Mouse (Mus musculus) MEL-GATA-1-ER (cell line): ENCODE results near the gene Baiap2.
A peak's percentile ranks its signal among the peaks of the same experiment; 100 is the strongest.

Source experiments
- DNase-seq: peaks from one replicate; pipeline ENCODE4 v3.0.0-alpha.2; 2012; ENCODE audit warnings: low read depth; ENCODE audit errors: extremely low read depth

Gene Baiap2

DNA sequence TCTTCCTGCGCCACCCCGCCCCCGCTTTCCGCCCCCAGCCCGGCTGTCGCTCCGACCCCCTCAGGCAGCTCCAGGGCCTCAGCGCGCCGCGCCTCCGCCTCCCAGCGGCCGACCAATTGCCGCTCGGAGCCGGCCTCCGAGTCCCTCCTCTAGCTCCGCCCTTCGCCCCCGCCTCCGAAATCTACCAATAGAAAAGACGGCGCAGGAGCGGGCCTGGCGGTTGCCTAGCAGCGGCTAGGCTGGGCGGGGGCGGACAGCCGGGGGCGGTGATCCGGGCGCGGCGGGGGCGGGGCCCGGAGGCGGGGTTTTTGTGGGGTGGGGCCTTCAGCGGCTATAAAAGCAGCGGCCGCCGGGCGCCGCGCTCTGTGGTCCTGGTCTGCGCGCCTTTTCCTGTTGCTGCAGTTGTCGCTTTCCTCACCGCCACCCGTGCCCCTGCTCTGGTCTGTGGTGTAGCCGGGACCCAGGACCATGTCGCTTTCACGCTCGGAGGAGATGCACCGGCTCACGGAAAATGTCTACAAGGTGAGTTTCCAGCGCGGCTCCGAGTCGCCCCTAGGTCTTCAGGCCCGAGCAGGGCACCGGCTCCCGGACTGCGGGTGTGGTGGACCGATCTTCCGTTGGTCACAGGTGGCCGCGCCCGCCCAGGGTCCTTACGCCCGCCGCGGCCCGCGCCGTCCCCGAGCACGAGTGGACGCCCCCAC is at the start of gene Baiap2:
Baiap2 (plus strand) TSS at position 37 of the 701 bp plus-strand sequence.
- peak; percentile 77 for DNase-seq

DNA sequence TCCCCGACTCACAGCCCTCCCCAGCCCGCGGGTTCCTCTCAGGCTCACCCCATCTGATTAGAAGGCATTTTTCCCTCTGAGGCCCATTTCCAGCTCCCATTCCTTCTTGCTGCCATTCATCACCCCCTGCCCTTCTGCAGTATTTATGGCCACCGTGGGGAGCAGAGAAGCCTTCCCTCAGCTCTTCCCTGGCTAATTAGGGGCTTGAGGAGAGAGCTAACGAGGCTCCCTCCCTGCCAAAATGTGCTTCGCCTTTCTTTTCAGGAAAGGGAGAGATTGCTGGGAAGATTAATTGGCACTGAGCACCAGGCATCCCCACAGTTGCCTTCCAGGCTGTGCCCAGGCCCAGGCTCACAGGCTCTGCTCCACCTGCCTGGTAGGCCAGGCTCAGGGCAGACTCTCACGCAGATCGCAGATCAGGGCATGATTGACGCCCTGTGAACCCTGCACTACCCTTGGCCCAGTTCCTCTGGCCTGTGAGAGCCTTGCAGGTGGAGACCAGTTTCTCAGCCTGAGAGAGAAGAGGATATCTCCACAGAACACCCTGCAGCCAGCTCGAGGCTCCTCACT is 48.8 kb upstream of the Baiap2 start:
- DNase-seq, result no peak

DNA sequence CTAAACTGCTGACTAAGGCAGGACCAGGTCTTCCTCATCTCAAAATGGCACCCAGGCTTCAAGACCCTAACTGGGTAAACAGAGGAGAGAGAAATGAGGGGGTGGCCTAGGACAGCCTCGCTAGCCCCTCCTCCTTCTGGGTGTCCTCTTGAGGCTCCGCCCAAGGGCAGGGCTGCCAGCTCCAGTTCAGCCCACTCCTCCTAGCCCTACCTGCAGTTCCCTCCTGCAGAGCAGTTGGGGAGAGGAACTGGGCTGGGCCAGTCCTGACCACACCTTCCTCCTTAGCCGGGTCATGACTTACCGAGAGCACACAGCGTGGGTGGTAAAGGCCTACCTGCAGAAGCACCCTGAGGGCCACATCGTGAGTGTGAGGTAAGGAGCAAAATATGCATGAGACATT is 47.9 kb upstream of the Baiap2 start:
- DNase-seq, result no peak

DNA sequence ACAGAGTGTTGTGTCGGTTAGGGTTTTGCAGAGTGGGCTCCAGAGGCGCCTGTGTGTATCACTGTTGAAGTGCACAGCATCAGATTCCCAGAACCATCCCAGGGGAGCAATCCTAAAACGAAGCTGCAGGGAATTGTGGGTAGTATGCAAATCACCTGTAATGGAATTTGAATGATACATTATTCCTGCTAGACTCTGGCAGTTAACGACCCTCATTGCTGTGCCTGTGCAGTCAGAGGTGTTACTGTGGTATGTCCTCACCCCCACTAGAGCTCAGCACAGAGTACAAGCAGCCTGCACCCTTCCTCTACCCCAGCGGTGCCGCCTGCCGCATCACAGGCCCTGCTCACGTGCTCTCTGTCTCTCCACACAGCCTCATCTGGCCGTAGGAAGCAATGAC is 45.5 kb upstream of the Baiap2 start:
- no peak for DNase-seq

DNA sequence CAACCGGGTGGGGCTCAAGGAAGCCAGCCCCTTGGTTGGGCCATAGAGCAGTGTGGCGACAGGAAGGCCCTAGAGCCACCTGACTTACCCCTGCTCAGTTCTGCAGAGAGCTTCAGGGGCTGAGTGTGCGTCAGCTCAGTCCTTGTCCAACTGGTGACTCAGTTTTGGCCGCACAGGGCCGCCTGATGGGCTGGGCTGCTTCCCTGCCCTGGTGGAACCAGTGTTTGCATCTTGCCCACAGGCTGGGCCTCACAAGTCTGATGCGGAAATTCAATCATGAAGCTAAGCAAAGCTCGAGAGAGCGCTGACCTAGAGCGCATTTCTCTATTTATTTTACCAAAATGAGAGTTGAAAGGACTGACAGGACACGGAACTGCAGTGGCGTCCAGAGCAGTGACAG is 43.6 kb upstream of the Baiap2 start:
- DNase-seq, result no peak

DNA sequence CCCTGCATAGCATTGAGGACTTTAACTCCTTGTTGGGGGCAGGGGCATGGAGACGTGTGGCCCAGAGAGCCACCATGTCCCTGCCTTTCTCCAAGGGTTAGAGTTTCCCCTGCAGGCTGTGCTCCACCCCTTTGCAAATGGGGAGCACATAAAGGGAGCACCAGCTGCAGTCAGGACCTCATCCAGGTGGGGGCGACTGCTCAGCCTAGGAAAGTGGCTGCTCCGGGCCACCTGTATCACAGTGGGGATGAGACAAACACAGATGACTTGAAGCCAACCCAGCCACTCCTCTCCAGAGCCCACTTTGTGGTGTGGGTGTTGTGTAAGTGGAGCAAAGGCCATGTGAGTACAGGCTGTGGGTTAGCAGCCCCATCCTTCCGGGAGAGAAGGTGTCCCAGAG is 41.4 kb upstream of the Baiap2 start:
- no peak for DNase-seq

DNA sequence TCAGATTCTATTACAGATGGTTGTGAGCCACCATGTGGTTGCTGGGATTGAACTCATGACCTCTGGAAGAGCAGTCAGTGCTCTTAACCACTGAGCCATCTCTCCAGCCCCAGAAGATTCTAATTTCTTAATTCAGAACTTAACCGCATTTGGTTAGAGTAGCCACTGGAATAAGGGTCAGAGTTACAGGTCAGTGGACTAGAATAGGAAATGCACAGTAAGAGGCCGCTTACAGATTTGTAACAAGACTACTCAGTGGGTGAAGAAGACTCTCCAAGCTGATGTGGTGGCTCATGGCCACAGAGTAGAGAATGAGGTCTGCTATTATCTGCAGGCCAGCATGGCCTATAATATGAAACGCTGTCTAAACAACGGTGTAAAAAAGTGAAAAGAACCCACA is 39.7 kb upstream of the Baiap2 start:
- no peak for DNase-seq

DNA sequence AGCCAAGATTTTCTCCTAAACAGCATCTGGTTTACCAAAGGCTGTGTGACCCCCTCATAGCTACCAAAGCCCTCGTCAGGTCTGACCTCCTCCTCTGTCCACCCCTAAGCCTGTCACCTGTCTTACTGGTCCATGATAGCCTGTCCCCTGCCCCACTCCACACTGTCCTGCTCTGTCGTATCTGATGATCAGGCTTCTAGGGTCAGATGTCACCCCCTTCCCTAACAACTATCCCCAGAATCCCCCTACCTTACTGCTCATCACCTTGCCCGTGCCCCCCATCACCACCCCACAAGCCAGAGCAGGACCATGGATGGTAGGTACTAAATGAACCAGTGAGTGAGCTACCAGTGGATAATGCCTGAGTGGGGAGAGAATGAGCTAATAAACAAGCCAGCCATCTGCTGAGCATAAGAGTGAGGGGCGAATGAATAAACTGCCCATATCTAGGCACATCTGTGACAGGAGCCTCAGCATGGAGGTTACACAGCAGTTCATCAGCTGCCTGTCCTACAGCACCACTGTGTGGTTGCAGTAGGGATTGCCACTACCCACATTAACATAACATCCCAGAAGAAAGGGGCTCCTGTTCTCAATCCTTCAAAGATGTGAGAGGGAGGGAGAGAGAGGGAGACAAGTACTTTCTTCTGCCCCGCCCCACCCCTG is 37.8 kb upstream of the Baiap2 start:
- peak; percentile 37 for DNase-seq

DNA sequence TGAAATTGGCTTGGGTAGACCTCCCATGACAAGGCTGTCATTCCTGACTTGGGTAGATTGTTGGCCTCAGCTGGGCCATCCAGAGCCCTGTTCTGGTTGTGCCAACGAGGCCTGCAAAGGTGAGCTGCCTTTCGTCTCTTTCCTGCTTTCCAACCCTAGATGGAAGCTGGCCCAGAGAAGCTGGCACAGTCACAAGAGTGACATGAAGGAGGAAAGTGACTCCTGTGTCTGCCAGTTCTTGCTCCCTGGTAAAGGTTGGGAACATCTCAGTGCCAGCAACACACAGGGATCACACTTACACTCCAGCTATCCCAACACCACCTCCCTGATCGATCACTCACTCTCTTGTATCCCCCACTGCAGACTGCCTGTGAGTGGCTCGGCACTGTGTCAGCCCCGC is 36.8 kb upstream of the Baiap2 start:
- no peak for DNase-seq

DNA sequence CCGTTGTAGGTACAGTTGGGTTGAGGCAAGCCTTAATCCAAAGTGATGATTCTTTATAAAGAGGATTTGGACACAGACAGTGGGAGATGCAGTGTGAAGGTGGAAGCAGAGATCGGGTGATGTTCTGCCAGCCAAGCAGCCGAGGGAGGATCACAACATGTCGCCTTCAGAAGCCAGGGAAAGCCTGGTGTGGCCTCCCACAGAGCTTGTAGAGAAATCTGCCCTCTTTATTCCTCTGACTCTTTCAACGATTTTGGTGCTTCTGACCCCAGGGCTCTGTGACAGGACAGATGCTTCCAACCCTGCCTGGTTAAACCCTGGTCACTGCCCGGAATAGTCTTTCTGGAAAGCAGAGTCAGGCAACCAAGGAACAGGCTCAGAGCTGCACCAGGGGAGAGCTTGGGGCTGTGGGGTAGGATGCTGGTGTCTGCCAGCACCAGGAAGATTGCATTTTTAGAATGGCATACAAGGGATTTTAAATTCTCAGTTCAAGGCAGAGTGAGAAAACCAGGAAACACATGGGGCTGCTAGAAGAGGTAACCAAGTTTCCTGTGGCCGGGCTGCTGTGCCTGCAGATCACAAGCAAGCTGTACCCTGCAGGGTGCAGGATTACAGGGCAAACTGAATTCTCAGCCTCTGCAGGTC is 35.4 kb upstream of the Baiap2 start:
- DNase-seq, result no peak

DNA sequence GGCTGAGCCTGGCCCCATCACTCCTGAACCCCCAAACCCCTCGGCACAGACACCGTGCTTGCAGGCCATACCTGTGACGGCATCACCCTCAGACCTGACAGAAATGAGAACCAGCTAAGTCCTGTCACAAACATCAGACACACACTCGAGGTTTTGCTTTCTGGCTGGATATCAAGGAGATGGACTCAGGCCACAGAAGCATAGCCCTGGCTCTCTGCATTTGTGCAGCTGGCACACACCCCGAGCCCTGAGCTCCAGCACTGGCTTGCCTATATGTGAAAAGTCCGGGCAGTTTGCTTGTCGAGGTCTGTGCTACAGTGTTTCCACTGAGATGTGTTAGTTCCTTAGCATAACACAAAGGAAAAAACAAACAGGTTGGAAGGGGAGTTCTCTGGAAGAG is 34.9 kb upstream of the Baiap2 start:
- DNase-seq, result no peak

DNA sequence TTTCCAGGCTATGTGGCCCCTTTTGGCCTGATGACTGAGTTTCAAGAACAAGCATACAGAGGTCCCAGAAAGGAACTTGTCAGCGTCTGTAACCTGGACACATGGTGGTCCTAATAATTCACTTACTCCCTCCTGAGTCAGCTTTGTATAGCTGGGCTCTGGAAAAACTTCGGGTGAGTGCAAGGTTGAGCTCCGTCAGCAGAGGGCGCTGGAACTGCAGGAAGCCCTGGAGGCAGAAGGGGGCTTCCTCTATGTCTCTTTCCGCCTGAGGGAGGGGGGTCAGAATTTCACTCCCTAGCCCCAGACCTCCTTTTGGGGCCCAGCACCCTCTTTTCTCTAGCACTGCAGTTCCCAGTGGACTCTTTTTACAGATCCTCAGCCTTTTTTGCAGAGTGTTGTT is 33.1 kb upstream of the Baiap2 start:
- peak; percentile 56 for DNase-seq

DNA sequence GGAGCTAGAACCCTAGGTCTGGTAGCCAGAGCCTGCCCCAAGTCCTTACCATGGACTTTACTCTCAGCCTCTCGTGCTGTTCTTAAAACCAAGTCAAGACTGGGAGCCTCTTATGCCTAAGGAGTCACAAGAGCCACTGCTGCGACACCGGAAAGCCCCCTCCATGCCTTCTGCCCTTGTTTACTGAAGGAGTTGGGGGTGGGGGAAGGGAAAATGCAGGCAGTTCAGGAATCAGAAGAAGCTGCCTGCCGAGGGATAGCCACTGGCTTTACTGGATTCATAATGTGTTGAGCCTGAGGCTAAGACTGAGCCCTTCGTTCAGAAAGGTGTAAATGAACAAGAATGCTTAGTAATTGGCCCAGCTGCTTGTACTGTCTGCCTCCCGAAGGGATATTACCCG is 29.7 kb upstream of the Baiap2 start:
- no peak for DNase-seq

DNA sequence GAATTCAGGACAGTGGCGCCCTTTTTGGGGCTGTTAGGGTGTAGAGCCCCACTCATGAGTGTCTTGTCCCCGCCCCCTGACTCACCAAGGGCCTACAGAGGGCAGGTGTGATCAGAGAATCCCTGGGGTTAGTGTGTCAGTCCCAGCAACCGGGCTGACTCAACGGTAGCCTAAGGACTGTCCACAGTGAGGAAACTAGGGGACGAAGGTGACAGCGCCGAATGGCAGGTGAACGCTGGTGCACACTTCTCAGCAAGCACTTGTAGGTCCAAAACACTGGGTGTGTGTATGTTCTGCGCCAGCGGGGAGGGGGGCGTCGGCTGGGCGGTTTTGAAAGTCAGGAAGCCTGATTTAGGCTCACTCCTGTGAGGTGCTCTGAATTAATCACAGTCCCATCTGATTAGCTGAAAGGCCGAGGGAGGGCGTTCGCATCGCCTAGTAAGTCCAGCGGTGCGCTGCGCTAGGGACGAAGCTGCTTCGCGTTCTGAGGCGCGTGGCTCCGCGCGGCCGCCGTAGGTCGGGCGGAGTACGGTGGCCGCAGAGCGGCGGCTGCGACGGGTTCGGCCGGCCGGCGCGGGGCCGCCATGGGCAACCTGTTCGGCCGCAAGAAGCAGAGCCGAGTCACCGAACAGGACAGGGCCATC is 29.1 kb upstream of the Baiap2 start, which contains the start of gene Chmp6:
Chmp6 (plus strand) TSS at position 151 of the 644 bp plus-strand sequence.
- DNase-seq, result peak; percentile 47

DNA sequence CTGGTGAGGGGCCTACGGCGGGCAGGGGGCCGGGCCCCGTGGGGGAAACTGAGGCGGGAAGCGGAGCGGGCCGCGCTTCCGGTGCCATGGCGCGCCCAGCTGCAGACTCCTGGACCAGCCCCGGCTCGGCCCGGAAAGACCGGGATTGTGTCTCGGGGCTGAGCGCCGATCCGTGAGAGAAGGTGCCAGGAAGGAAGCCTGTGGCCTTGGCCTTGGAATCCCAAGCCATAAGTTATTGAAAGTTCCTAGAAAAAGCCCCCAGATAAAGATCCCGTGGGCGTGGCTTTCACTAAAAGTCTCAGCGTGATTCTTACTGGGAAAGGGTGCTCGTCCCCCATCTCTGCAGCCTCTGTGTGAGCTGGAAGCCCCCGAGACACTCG is 28.6 kb upstream of the Baiap2 start:
- no peak for DNase-seq

DNA sequence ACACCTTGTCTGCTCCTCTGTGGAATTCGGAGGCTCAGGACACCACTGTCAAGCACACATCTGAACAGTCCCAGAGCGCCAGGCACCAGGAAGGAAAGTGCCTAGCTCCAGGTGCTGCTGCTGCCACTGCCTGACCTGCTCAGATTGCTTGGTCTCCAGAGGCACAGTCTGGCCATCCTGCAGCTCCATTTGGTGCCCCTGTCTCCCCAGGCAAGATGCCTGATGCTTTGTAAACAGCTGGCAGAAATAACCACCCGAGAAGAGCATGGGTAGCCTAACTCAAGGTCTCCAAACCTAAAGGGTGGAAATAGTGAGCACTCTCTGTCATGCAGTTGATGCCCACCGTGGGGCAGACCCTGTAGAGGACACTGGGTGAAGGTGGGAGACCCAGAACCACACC is 28.2 kb upstream of the Baiap2 start:
- no peak for DNase-seq

DNA sequence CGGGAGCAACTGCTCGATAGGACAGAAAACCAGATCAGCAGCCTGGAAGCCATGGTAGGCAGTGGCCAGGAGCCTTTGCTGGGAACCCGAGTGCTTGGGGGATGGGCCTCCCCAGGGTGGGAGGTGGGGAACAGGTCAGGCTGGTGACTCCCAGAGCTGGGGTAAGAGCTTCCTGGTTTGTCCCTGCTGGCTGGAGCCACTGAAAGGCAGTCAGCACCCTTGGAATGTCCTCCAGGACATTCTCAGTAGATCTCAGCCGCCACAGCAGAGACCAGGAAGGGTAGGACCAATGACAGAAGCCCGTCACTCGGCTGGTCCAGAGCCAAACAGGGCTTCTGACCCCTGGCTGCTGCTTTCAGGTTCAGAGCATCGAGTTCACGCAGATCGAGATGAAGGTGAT is 26.9 kb upstream of the Baiap2 start:
- DNase-seq, result no peak

DNA sequence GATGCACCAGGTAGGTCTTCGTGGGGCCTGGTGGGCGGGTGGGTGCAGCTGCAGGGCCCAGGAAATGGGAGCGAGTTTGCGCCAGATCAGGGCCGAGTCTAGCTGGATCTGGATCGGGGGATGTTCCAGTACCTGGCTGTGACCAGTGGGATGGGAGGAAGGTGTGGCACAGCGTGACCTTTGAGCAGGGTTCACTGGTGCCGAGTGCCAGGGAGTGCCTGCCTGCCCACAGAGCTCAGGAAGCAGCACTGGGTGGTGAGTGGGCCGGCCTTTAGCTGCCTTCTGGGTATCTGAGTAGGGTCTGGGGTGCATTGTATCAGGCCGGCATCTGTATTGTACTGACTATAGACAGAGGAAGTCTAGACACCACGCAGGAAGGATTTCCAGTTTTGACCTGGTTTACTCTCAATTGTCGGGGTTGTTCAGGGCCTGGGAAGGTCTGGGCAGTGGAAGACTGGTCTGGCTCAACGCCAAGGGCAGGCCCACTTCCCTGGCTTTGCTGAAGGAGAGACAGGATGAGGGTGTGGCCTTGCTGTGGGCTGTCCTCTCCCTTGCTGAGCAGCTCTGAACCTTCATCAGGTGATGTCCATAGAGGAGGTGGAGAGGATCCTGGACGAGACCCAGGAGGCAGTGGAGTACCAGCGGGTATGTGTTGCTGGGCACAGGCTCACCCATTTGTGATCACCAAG is 26.3 kb upstream of the Baiap2 start:
- no peak for DNase-seq

DNA sequence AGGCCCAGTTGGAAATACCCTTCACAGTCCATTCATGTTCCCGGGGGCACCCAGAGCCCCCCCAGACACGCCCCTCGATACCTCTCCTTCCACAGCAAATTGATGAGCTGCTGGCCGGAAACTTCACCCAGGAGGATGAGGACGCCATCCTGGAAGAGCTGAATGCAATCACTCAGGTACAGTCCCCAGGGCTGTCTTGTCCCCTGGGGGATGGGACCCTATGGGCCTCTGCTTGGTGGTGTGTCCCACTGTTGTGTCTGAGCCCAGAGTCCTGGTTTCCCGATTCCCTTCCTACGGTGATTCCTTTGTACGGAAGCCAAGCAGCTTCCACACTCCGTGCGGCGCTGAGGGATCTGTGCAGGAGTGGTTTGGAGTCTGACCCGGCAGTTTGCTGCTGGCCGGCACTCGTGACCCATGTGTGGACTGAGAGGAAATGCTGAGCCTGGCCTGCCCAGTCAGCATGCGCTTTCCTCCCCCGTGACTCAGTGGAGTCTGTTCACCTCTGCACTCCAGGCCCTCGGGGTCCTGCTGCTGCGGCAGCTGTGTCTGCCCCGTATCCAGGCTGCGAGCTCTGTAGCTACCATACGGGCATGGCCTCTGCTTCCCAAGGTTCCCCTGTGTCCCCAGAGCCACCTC is 25.6 kb upstream of the Baiap2 start:
- no peak for DNase-seq

DNA sequence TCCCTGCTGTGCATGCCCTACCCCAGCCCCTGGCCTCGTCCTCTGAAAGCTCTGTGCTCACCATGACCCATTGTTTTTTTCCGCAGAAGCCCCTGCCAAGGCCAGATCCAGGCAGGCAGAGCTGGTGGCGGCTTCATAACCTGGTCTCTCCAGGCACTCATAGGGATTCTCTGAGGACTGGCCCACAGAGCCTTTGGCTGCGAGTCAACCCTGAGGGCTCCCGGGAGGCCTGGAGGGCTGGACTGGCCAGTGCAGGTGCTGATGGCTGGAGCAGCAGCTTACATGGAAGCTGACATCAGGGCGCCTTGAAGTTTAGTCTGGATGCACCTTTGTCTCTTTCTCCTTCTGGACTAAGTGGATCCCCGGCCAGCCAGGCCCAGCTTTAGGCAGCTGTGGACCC is 24.0 kb upstream of the Baiap2 start:
- DNase-seq, result no peak

DNA sequence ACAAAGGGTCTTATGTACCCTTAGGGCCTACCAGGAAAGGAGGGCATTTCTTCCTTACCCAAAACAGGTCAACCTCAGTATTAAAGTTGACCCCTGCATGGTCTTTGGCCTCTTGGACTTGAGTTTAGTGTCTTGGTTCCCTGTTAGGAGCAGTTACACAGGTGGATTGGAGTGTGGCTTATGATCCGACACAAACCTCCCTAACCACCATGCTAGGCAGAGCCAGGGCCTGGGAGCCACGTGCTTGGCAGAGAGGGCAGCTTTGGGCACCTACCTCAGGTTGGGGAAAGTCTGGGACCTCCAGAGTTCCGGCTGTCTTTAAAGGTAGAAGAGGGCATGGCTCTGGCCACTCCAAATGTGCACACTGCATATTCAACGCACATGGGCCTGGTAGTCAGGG is 23.1 kb upstream of the Baiap2 start:
- DNase-seq, result no peak
